Mouse (Mus musculus) forebrain, embryonic 14.5 days (tissue): ENCODE results near the gene Ankfy1. TPM values are rescaled to one million over a fixed set of nuclear protein-coding genes. Genes with fewer than 3 reads are reported as not detected.

Source experiments
- ATAC-seq: fragments of 200-750 bp; cut with Nextera tagmentation; 2 replicates; pipeline ENCODE4 v1.8.0; 2017; ENCODE audit warnings: mild to moderate bottlenecking, moderate library complexity
- DNase-seq: peaks from one replicate; pipeline ENCODE4 v3.0.0-alpha.2; 2015; ENCODE audit warnings: low spot score
- H3K27ac ChIP-seq: fragments of 300-500 bp; sonication (generic); 2 replicates; pipeline ENCODE4 v1.5.1; 2014; ENCODE audit warnings: low read depth, mild to moderate bottlenecking, control low read depth, low read length, moderate library complexity
- H3K27me3 ChIP-seq: fragments of 300-500 bp; sonication (generic); replicated peaks from 2 replicates; pipeline ENCODE4 v1.6.1; 2014; ENCODE audit warnings: low read length, control low read depth, mixed read lengths; ENCODE audit not compliant: control insufficient read depth, insufficient read depth
- H3K36me3 ChIP-seq: fragments of 300-500 bp; sonication (generic); 2 replicates; pipeline ENCODE4 v1.6.1; 2014; ENCODE audit warnings: low read length, control low read depth; ENCODE audit not compliant: control insufficient read depth, insufficient read depth
- H3K4me1 ChIP-seq: fragments of 300-500 bp; sonication (generic); 2 replicates; pipeline ENCODE4 v1.6.1; 2014; ENCODE audit warnings: antibody characterized with exemption, low read length, control low read depth; ENCODE audit not compliant: control insufficient read depth, insufficient read depth
- H3K4me2 ChIP-seq: fragments of 300-500 bp; sonication (generic); 2 replicates; pipeline ENCODE4 v1.6.1; 2014; ENCODE audit warnings: mild to moderate bottlenecking, control low read depth, low read length
- H3K4me3 ChIP-seq: fragments of 300-500 bp; sonication (generic); 2 replicates; pipeline ENCODE4 v1.5.1; 2014; ENCODE audit warnings: low read depth, low read length, control low read depth
- H3K9ac ChIP-seq: fragments of 300-500 bp; sonication (generic); 2 replicates; pipeline ENCODE4 v1.6.1; 2014; ENCODE audit warnings: mild to moderate bottlenecking, low read length, control low read depth, moderate library complexity
- H3K9me3 ChIP-seq: fragments of 300-500 bp; sonication (generic); replicated peaks from 2 replicates; pipeline ENCODE4 v1.6.1; 2016; ENCODE audit warnings: low read length, control low read depth, mixed read lengths; ENCODE audit not compliant: control insufficient read depth
- WGBS: fragments of 180-500 bp; shearing (Covaris S2); extraction: QIAGEN DNeasy Blood & Tissue Kit; methylation state at CpG from one replicate; pipeline ENCODE4 v1.1.7; 2014; 5-methylcytosine and 5-hydroxymethylcytosine counted together
- polyA plus RNA-seq: library from polyadenylated mRNA; unstranded; fragments of >200 nt; fragmentation: Nextera tagmentation; extraction: Ambion mirVana; gene quantifications from 2 replicates; pipeline ENCODE4 v1.2.1, GENCODE M21; 2014

Ankfy1 gene
- polyA plus RNA-seq, 1 experiment from 2014 or later, result 27.1 TPM

DNA sequence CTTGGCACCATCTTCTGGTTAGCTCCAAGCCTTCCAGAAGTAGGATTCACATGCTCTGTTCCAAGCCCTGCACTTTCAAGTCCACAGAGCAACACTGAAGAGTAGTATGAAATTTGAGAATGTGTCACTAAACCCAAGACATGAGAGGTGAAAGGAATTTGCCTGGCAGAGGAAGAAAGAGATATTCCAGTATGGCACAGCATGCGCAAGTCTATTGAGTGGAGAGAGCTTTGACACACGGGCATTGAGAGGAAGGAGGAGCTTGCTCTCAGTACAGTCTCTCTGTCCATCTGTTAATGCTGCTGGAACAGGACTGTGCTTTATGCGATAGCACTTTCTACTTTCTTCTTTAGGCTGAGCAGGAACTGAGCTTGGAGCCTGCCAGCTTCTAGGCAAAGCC is 113.2 kb downstream of the Ankfy1 start:
- WGBS, result 81% methylated on average over 3 of the region's 3 CpGs
- Histone ChIP-seq H3K27ac (no peak overlapping the region), H3K9ac (no peak overlapping the region), H3K4me2 (no peak overlapping the region), H3K4me3 (no peak overlapping the region), H3K9me3 (no peaks in the 10 kb centered on the region), H3K4me1 (no peaks in the 10 kb centered on the region), H3K27me3 (no peaks in the 10 kb centered on the region), H3K36me3 (no peaks in the 10 kb centered on the region)
- no peak for ATAC-seq
- DNase-seq, result no peak

DNA sequence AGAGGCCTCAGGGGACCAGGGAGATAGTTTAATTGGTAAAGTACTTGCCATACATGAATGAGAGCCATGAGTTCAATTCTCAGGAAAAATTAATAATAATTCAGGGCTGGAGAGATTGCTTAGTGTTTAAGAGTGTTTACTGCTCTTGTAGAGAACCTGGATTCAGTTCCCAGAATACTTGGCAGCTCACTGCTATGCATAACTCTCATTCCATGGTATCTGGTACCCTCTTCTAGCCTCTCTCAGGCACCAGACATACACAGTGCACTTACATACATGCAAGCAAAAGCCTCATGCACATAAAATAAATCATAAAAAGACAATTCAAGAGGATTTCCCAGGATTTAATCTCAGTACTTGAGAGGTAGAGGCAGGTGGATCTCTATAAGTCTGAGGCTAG is 114.8 kb downstream of the Ankfy1 start:
- DNase-seq (no peak), ATAC-seq (no peak)
- Histone ChIP-seq H3K4me3 (no peak overlapping the region), H3K9me3 (no peaks in the 10 kb centered on the region), H3K27ac (no peak overlapping the region), H3K4me2 (no peak overlapping the region), H3K27me3 (no peaks in the 10 kb centered on the region), H3K9ac (no peak overlapping the region), H3K4me1 (no peaks in the 10 kb centered on the region), H3K36me3 (no peaks in the 10 kb centered on the region)

DNA sequence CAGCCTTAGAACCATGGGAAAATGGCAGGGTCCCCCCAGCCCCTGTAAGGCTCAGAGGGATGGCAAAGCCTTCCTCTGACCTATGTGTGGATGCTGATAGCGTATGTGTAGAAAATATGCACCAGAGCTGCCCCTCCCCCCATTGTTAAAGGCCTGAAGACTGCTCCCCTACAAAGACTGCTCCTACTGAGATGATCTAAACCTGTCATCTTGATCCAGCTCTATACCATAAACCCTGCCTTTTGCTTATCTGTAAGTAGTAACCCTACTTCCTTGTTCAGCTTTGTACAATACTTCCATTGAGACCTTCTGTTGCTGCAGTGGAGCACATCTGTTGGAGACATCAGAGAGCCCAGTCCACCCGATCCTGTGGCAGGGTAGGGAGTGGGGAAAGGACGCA is 115.4 kb downstream of the Ankfy1 start:
- Histone ChIP-seq H3K4me2 (no peak overlapping the region), H3K4me3 (no peak overlapping the region), H3K27me3 (no peaks in the 10 kb centered on the region), H3K27ac (no peak overlapping the region), H3K9ac (no peak overlapping the region), H3K36me3 (no peaks in the 10 kb centered on the region), H3K9me3 (no peaks in the 10 kb centered on the region), H3K4me1 (no peaks in the 10 kb centered on the region)
- DNase-seq, result no peak
- ATAC-seq, result no peak
- WGBS, result 90% methylated on average over 3 of the region's 3 CpGs

DNA sequence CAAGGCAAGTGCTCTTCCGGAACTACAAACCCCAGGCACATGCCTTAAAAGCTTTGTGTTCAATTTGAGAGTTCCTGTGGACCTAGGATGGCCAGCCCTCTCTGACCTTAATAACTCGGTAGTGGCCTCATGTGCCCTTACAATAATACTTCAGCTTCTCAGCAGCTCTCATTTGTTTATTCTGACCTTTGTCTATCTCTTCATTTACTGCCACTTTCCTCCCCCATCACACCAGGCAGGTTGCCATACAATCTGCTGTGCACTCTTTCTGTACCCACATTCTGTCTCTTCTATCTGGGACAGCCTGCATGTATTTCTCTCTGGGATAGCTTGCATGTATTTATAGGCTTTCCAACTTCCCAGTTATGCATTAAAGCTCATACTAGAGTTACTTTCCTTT is 116.8 kb downstream of the Ankfy1 start:
- ATAC-seq (no peak), DNase-seq (no peak)
- H3K9me3 ChIP-seq, result no peaks in the 10 kb centered on the region
- H3K27ac ChIP-seq, result no peak overlapping the region
- no peaks in the 10 kb centered on the region for H3K27me3 ChIP-seq
- no peak overlapping the region for H3K4me2 ChIP-seq
- H3K4me1 ChIP-seq, result no peaks in the 10 kb centered on the region
- no peak overlapping the region for H3K4me3 ChIP-seq
- H3K36me3 ChIP-seq, result no peaks in the 10 kb centered on the region
- H3K9ac ChIP-seq, result no peak overlapping the region
- WGBS, result 82% methylated on average over 2 of the region's 2 CpGs

DNA sequence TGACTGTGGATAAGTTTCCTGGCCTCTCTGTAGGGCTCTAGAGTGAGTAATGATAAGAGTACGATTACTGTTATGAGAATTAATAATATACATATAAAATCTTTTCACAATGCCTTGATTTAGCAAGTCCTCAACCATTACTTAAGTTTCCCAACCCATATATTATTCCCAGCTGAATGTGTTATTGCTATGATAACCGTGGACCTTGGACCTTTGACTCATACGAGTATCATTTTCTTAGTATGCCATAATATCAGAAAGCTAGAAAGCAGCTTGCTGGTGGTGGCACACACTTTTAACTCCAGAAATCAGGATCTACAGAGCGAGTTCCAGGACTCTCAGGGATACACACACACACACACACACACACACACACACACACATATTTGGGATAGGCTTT is 118.2 kb downstream of the Ankfy1 start:
- no peak for ATAC-seq
- 87% methylated on average over 4 of the region's 4 CpGs for WGBS
- no peaks in the 10 kb centered on the region for H3K36me3 ChIP-seq
- no peak overlapping the region for H3K27ac ChIP-seq
- H3K4me2 ChIP-seq, result no peak overlapping the region
- no peaks in the 10 kb centered on the region for H3K9me3 ChIP-seq
- no peak overlapping the region for H3K9ac ChIP-seq
- H3K4me1 ChIP-seq, result no peaks in the 10 kb centered on the region
- no peak overlapping the region for H3K4me3 ChIP-seq
- no peak for DNase-seq
- no peaks in the 10 kb centered on the region for H3K27me3 ChIP-seq

DNA sequence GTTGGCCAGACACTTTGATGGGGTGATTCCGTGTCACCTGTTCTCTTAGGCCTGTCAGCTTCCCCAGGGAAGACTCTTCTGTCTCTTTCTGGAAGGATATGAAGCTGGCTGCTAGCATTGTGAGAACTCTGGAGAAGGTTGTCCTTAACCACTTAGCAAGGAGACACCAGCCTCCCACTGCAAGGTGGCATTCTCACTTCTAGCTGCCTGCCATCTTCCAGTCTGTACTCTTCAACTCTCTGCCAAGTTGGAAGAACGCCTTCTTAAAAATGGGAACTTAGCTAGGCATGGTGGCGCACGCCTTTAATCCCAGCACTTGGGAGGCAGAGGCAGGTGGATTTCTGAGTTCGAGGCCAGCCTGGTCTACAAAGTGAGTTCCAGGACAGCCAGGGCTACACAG is 123.9 kb downstream of the Ankfy1 start:
- Histone ChIP-seq H3K9me3 (no peaks in the 10 kb centered on the region), H3K36me3 (no peaks in the 10 kb centered on the region; the same call in 1 of the 2 replicates), H3K4me2 (no peak overlapping the region), H3K4me3 (no peak overlapping the region), H3K9ac (no peak overlapping the region), H3K27ac (no peak overlapping the region), H3K27me3 (no peaks in the 10 kb centered on the region), H3K4me1 (no peaks in the 10 kb centered on the region)
- DNase-seq (no peak), ATAC-seq (no peak)
- WGBS, result 93% methylated on average over 5 of the region's 5 CpGs

DNA sequence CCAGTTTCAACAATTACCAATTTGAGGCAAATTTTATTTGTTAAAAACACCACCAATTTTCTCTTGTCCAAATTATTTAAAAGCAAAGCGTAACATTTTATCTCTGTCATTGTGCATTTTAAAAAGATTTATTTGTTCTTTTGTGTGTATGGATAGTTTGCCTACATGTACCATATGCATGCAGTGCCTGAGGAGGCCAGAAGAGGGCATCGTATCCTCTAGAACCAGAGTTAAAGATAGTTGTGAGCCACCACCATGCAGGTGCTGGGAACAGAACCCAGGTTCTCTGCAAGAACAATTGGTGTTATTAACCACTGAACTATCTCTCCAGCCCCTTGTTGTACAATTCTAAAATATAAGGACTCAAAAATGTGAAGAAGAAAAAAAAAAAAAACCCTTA is 124.4 kb downstream of the Ankfy1 start:
- no peak for DNase-seq
- no peaks in the 10 kb centered on the region for H3K27me3 ChIP-seq
- no peaks in the 10 kb centered on the region for H3K4me1 ChIP-seq
- no peak overlapping the region for H3K9ac ChIP-seq
- no peak for ATAC-seq
- H3K27ac ChIP-seq, result no peak overlapping the region
- H3K9me3 ChIP-seq, result no peaks in the 10 kb centered on the region
- no peak overlapping the region for H3K4me3 ChIP-seq
- no peak overlapping the region for H3K4me2 ChIP-seq
- WGBS, result 76% methylated on average over 2 of the region's 2 CpGs
- no peaks in the 10 kb centered on the region; the same call in 1 of the 2 replicates for H3K36me3 ChIP-seq

DNA sequence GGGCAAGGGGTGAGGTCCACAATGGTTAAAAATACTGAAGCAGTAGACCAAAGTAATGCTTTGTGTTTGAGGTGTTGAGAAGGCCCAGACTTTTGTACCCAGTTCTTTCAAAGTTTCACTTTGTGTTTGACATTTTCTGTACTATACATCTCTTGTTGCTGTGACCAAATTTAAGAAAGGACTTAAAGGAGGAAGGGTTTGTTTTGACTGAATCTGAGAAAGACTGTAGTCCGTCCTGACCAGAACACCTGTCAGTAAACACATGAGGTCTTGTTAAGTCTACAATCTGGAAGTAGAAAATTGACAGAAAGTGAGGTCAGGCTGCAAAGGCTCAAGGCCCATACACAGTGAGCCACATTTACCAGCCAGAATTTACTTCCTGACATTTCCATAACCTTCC is 127.1 kb downstream of the Ankfy1 start:
- DNase-seq, result no peak
- H3K9ac ChIP-seq, result no peak overlapping the region
- H3K4me2 ChIP-seq, result no peak overlapping the region
- H3K27ac ChIP-seq, result no peak overlapping the region
- WGBS, result 81% methylated on average over 1 of the region's 1 CpGs
- peaks cover 21% of the 10 kb centered on the region for H3K36me3 ChIP-seq
- H3K4me3 ChIP-seq, result no peak overlapping the region
- H3K9me3 ChIP-seq, result no peaks in the 10 kb centered on the region
- H3K27me3 ChIP-seq, result no peaks in the 10 kb centered on the region
- H3K4me1 ChIP-seq, result no peaks in the 10 kb centered on the region
- no peak for ATAC-seq

DNA sequence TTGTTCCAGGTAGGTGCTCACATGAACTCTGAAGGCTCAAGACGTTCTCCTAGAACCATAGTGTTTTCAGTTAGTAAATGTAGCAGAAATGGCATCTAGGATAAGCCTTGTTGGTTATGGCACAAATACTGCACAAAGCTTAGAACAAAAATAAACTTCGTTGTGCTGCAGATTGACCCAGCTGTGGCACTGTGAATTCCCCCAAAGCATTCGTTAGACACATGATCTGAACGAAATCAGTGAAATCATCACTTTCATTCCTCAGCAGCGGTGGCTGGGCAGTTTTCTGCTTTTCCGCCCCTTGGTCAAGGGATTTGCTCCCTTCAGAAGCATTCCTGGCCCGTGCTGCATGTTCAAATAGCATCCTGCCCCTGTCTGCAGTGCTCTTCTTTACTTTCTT is 128.3 kb downstream of the Ankfy1 start:
- WGBS, result 92% methylated on average over 7 of the region's 7 CpGs
- H3K4me1 ChIP-seq, result no peaks in the 10 kb centered on the region
- no peak overlapping the region for H3K9ac ChIP-seq
- no peaks in the 10 kb centered on the region for H3K27me3 ChIP-seq
- no peaks in the 10 kb centered on the region for H3K9me3 ChIP-seq
- ATAC-seq (no peak), DNase-seq (no peak)
- peaks cover 31% of the 10 kb centered on the region for H3K36me3 ChIP-seq
- no peak overlapping the region for H3K27ac ChIP-seq
- no peak overlapping the region for H3K4me2 ChIP-seq
- H3K4me3 ChIP-seq, result no peak overlapping the region

DNA sequence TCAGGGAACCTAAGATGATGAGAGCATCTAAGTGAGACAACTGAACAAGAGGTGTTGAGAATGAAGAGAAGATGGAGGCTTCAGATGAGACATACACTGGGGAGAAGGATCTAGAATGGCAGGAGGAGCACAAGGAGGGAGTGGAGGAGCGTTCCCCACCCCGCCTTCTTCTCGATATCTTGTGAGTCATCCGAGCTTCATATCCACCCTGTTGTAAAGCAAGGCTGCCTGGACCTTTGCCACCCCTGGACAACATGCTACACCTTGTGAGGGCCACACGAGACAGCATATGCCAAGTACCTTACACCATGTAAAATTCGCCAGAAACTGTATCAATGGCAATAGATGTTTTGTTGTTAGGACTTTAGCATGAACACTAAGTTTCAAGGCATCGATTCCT is 131.2 kb downstream of the Ankfy1 start:
- ATAC-seq (no peak), DNase-seq (no peak)
- H3K36me3 ChIP-seq, result peaks cover 49% of the 10 kb centered on the region
- no peak overlapping the region for H3K27ac ChIP-seq
- no peaks in the 10 kb centered on the region for H3K27me3 ChIP-seq
- WGBS, result 93% methylated on average over 7 of the region's 7 CpGs
- no peak overlapping the region for H3K4me3 ChIP-seq
- H3K4me2 ChIP-seq, result no peak overlapping the region
- no peak overlapping the region for H3K9ac ChIP-seq
- H3K9me3 ChIP-seq, result no peaks in the 10 kb centered on the region
- H3K4me1 ChIP-seq, result no peaks in the 10 kb centered on the region
